Mouse (Mus musculus) midbrain, embryonic 14.5 days (tissue): ENCODE measurements around the gene Tmem72. TPM values are rescaled to one million over a fixed set of nuclear protein-coding genes. Genes with fewer than 3 reads are reported as not detected.

Experiments used
- ATAC-seq: fragments of 200-750 bp; cut with Nextera tagmentation; 2 replicates; pipeline ENCODE4 v1.8.0; 2017; ENCODE audit warnings: moderate number of reproducible peaks, moderate library complexity; ENCODE audit not compliant: low FRiP score, low TSS enrichment
- DNase-seq: peaks from one replicate; pipeline ENCODE4 v3.0.0-alpha.2; 2015
- H3K27ac ChIP-seq: fragments of 300-500 bp; sonication (generic); replicated peaks from 2 replicates; pipeline ENCODE4 v1.5.1; 2014; ENCODE audit warnings: mild to moderate bottlenecking, low read depth, low read length, moderate library complexity
- H3K27me3 ChIP-seq: fragments of 300-500 bp; sonication (generic); 2 replicates; pipeline ENCODE4 v1.6.1; 2014; ENCODE audit warnings: low read length, control low read depth, mixed read lengths; ENCODE audit not compliant: control insufficient read depth, insufficient read depth
- H3K36me3 ChIP-seq: fragments of 300-500 bp; sonication (generic); 2 replicates; pipeline ENCODE4 v1.6.1; 2014; ENCODE audit warnings: low read length, control low read depth; ENCODE audit not compliant: control insufficient read depth, insufficient read depth
- H3K4me1 ChIP-seq: fragments of 300-500 bp; sonication (generic); 2 replicates; pipeline ENCODE4 v1.6.1; 2014; ENCODE audit warnings: mild to moderate bottlenecking, antibody characterized with exemption, low read length, control low read depth; ENCODE audit not compliant: control insufficient read depth, insufficient read depth
- H3K4me2 ChIP-seq: fragments of 300-500 bp; sonication (generic); 2 replicates; pipeline ENCODE4 v1.6.1; 2014; ENCODE audit warnings: mild to moderate bottlenecking, low read length, moderate library complexity
- H3K4me3 ChIP-seq: fragments of 300-500 bp; sonication (generic); replicated peaks from 2 replicates; pipeline ENCODE4 v1.5.1; 2014; ENCODE audit warnings: low read depth, low read length
- H3K9ac ChIP-seq: fragments of 300-500 bp; sonication (generic); replicated peaks from 2 replicates; pipeline ENCODE4 v1.6.1; 2014; ENCODE audit warnings: mild to moderate bottlenecking, low read length, moderate library complexity
- H3K9me3 ChIP-seq: fragments of 300-500 bp; sonication (generic); 2 replicates; pipeline ENCODE4 v1.6.1; 2016; ENCODE audit warnings: low read length, control low read depth, mixed read lengths; ENCODE audit not compliant: control insufficient read depth
- WGBS: fragments of 180-500 bp; shearing (Covaris S2); extraction: QIAGEN DNeasy Blood & Tissue Kit; methylation state at CpG from one replicate; pipeline ENCODE4 v1.1.7; 2014; 5-methylcytosine and 5-hydroxymethylcytosine counted together
- polyA plus RNA-seq: library from polyadenylated mRNA; unstranded; fragments of >200 nt; fragmentation: Nextera tagmentation; extraction: Ambion mirVana; gene quantifications from 2 replicates; pipeline ENCODE4 v1.2.1, GENCODE M21; 2014

Gene Tmem72
- 0.07 and 0.14 TPM in 2 replicates for polyA plus RNA-seq

DNA sequence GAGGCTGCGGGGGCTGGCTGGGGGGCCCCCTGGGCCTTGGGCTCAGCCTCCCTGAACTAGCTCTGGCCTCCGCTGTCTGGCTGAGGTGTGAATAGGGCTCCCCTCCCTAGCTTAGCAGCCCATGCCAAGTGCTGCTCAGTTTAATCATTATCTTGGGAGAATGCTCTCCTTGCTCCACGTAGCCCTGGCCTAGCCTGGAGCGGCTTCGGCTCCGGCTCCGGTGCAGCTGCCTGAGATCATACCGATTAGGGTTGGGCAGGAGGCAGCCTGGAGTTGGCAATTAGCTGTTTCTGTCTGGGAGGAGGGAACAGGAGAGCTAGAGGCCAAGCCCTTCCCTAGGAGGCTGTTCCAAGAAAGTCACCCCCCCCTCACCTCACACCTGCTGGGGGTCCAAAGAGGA lies at the start of gene Tmem72:
Gene Tmem72, minus strand, starts transcription at position 248 of the 400 bp plus-strand sequence.
- H3K27me3 ChIP-seq = no peaks in the 10 kb centered on the region
- no peak within 1 kb of the TSS for H3K27ac ChIP-seq
- no peaks in the 10 kb centered on the region for H3K9me3 ChIP-seq
- no peak for DNase-seq
- 79% methylated on average over 8 of the region's 8 CpGs for WGBS
- no peaks in the 10 kb centered on the region for H3K4me1 ChIP-seq
- H3K4me3 ChIP-seq = no peak within 1 kb of the TSS
- no peaks in the 10 kb centered on the region for H3K36me3 ChIP-seq
- H3K9ac ChIP-seq = no peak within 1 kb of the TSS
- no peak within 1 kb of the TSS for H3K4me2 ChIP-seq
- ATAC-seq = no peak

DNA sequence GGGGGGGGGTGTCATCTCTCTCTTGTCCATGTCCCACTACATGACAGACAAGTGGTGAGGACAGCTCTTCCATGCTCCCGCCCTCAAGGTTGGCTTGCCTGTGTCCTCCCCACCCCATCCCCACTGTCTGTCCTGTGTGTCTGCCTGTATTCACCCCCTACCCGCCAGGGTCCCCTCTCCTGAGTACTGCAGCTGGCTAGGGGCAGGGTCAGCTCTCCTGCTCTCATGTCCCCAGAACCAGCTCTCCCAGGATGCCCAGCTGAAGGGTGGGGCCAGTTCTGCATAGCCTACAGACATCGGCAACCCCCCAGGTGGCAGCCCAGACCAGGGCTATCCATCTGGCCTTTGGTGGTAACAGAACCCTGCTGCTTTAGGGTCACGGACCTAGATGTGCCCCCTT lies 47.8 kb upstream of the Tmem72 start:
- no peak for DNase-seq
- H3K9me3 ChIP-seq = no peaks in the 10 kb centered on the region
- no peaks in the 10 kb centered on the region for H3K36me3 ChIP-seq
- no peak overlapping the region for H3K9ac ChIP-seq
- H3K27me3 ChIP-seq = no peaks in the 10 kb centered on the region
- H3K4me2 ChIP-seq = no peak overlapping the region
- no peaks in the 10 kb centered on the region for H3K4me1 ChIP-seq
- H3K27ac ChIP-seq = no peak overlapping the region
- 98% methylated on average over 4 of the region's 4 CpGs for WGBS
- no peak for ATAC-seq
- no peak overlapping the region for H3K4me3 ChIP-seq

DNA sequence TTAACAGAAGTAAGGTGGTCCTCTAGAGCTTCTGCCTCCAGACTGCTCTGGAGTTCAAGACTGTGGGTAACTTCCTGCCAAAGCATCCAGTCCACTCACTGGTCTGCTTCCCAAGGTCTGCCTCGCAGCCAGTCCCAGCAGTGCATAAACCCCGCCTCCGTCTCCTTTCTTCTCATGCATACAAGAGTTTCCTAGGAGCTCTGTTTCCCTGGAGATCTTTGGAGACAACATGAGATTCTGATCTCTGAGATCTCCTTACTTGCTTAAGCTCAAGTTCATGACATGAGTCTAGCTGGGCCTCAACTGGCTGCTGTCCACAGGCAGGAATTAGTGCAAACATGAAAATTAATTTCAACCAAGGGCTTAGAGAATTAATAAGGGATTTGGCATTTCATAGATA lies 45.6 kb upstream of the Tmem72 start:
- DNase-seq (peak; percentile 47), ATAC-seq (no peak)
- Histone ChIP-seq H3K9ac (no peak overlapping the region), H3K27ac (no peak overlapping the region), H3K4me3 (no peak overlapping the region), H3K4me1 (no peaks in the 10 kb centered on the region), H3K36me3 (no peaks in the 10 kb centered on the region), H3K27me3 (no peaks in the 10 kb centered on the region), H3K9me3 (no peaks in the 10 kb centered on the region), H3K4me2 (no peak overlapping the region)
- 21% methylated on average over 3 of the region's 3 CpGs for WGBS

DNA sequence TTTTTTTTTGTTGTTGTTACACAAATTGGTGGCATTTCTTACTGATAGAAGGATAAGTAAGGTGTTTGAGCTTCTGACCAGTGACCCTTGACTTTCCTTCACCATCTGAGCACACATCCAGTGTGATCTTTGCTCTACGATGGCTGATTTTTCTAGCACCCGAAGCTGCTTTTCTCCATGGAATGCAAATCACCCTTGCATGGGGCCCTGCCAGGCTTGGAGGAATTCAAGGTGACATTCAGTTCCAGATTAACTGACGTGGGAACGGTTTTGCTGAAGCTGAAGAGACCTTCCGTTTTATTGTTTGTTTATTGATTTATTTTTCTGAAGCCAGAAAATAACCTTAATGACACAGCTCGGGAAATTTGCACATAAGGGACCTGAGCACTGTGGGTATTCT lies 43.5 kb upstream of the Tmem72 start:
- H3K9ac ChIP-seq = no peak overlapping the region
- WGBS = 74% methylated on average over 6 of the region's 6 CpGs
- no peak for DNase-seq
- H3K27me3 ChIP-seq = no peaks in the 10 kb centered on the region
- no peak for ATAC-seq
- no peak overlapping the region for H3K27ac ChIP-seq
- no peaks in the 10 kb centered on the region for H3K9me3 ChIP-seq
- no peaks in the 10 kb centered on the region for H3K36me3 ChIP-seq
- H3K4me2 ChIP-seq = no peak overlapping the region
- H3K4me3 ChIP-seq = no peak overlapping the region
- H3K4me1 ChIP-seq = no peaks in the 10 kb centered on the region

DNA sequence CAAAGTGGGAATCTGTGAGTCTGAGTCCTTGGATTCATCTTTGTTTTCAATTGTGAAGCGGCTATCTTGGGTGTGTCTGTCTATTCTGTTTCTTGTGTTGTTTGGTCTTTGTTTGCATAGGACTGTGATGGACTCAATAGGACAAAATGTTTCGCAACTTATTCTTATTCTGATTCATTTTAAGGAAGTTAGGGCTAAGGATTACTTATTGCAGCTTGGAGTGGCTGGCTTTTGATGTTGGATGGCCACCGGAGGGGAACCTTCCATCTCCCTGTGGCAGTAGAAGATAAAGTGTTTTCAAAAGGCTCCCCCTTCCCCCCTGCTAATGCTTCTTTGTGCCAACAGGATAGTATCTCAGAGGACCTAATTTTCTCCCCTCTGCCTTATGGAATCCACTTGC lies 39.7 kb upstream of the Tmem72 start:
- Histone ChIP-seq H3K9me3 (no peaks in the 10 kb centered on the region), H3K27me3 (no peaks in the 10 kb centered on the region), H3K36me3 (no peaks in the 10 kb centered on the region), H3K27ac (no peak overlapping the region), H3K9ac (no peak overlapping the region), H3K4me2 (no peak overlapping the region), H3K4me3 (no peak overlapping the region), H3K4me1 (no peaks in the 10 kb centered on the region)
- no peak for DNase-seq
- WGBS = 88% methylated on average over 3 of the region's 3 CpGs
- no peak for ATAC-seq

DNA sequence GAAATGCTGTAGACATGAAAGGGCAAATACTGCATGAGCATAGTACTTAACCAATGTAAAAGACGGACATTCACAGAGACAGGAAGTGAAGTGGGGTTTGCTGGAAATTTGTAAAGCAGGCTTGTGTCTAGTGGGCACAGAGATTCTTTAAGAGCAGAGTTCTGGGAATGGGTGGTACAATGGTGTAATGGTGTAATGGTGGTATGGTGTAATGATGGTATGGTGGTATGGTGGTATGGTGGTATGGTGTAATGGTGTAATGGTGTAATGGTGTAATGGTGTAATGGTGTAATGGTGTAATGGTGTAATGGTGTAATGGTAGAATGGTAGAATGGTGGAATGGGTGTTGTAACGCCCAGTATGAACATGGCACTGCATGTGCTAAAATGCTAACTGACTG lies 21.3 kb upstream of the Tmem72 start:
- no peaks in the 10 kb centered on the region for H3K27me3 ChIP-seq
- H3K27ac ChIP-seq = no peak overlapping the region
- H3K4me2 ChIP-seq = no peak overlapping the region
- H3K4me3 ChIP-seq = no peak overlapping the region
- no peaks in the 10 kb centered on the region for H3K4me1 ChIP-seq
- no peak for ATAC-seq
- no peaks in the 10 kb centered on the region for H3K36me3 ChIP-seq
- WGBS = 82% methylated on average over 2 of the region's 2 CpGs
- H3K9me3 ChIP-seq = no peaks in the 10 kb centered on the region
- H3K9ac ChIP-seq = no peak overlapping the region
- no peak for DNase-seq

DNA sequence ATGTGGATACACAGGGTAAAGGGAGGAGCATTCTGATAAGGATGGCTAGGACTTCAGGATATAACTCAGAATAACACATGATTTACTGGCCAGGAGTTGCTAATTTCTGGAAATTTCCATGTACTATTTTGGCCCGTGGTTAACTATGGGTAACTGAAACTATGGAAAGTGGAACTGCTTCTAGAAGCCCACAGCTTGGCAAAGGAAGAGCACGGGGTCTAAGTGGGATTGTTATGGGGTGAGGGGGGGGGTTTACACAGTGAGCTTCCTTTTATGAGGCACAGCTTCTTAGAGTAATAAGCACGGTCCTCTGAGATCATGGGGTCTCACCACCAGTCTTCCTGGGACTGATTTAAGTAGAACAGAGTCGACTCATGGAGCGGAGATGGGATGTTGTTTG lies 18.6 kb upstream of the Tmem72 start:
- Histone ChIP-seq H3K9me3 (no peaks in the 10 kb centered on the region), H3K9ac (no peak overlapping the region), H3K4me3 (no peak overlapping the region), H3K4me2 (no peak overlapping the region), H3K27me3 (no peaks in the 10 kb centered on the region), H3K27ac (no peak overlapping the region), H3K4me1 (no peaks in the 10 kb centered on the region), H3K36me3 (no peaks in the 10 kb centered on the region)
- DNase-seq = no peak
- 89% methylated on average over 5 of the region's 5 CpGs for WGBS
- ATAC-seq = no peak

DNA sequence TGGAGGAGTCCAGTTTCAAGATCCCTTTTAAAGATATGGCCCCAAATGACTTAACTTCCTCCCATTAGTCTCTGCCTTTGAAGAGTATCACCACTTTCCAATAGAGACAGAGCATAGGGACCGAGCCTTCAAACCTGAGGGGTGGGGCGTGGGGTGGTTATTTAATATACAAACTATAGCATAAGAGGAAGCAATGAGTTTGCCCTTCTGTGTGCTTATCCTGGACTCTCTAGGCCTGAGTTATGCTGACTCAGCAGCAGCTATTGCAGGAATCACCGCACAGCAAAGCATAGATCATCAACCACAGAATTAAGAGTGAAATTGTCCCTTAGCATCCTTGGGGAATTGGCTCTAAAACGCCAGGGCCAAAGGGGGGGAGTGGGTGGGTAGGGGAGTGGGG lies 16.9 kb upstream of the Tmem72 start:
- H3K9ac ChIP-seq = no peak overlapping the region
- no peaks in the 10 kb centered on the region for H3K4me1 ChIP-seq
- WGBS = 77% methylated on average over 4 of the region's 4 CpGs
- no peaks in the 10 kb centered on the region for H3K9me3 ChIP-seq
- no peak overlapping the region for H3K27ac ChIP-seq
- ATAC-seq = no peak
- no peaks in the 10 kb centered on the region for H3K36me3 ChIP-seq
- no peak overlapping the region for H3K4me3 ChIP-seq
- no peak for DNase-seq
- H3K27me3 ChIP-seq = no peaks in the 10 kb centered on the region
- no peak overlapping the region for H3K4me2 ChIP-seq

DNA sequence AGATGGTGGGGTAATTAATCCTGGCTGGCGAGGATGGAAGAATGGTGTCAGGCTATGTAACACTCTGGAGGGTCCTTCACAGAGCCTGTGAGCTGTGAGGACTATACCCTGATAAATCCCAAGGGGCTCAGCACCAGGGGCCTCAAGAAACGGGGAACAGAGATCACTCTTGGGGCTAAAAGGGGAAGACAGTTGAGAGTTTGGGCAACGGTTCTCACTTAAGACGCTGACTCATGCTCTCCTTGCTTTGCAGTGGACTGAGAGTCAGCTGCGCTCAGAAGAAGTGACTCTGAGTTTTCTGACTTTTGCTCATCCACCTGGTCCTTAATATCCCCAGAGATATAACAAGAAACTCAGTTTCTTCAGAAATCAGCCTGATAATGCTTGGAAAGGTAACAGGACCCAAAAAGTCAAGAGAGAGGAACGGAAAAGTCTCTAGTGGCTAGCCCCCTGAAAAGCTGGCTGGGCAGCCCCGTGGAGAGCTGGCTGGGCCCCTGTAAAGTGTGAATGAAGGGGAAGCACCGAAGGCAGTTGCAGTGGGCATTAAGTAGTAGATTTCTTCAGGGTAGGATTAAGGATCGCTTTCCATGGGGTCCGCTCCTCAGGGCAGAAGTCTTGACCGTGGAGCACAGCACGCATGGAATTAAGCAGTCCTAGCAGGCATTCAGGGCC lies 7.9 kb upstream of the Tmem72 start:
- no peak for ATAC-seq
- no peak overlapping the region for H3K4me2 ChIP-seq
- H3K9ac ChIP-seq = no peak overlapping the region
- no peak overlapping the region for H3K4me3 ChIP-seq
- no peaks in the 10 kb centered on the region for H3K4me1 ChIP-seq
- H3K27me3 ChIP-seq = no peaks in the 10 kb centered on the region
- no peak for DNase-seq
- 83% methylated on average over 12 of the region's 12 CpGs for WGBS
- H3K9me3 ChIP-seq = no peaks in the 10 kb centered on the region
- no peaks in the 10 kb centered on the region for H3K36me3 ChIP-seq
- no peak overlapping the region for H3K27ac ChIP-seq
